Mouse (Mus musculus) kidney, postnatal 14 days (tissue): ENCODE data around the gene 4930503E14Rik.
"Not testable (repeated sequence)": the region's sequence is repeated elsewhere in the genome, so short reads cannot be mapped to it uniquely, and the experiment has no call there.

Experiments
- DNase-seq: peaks from one replicate; pipeline ENCODE4 v3.0.0; 2022; ENCODE audit warnings: mixed read lengths

4930503E14Rik gene

DNA sequence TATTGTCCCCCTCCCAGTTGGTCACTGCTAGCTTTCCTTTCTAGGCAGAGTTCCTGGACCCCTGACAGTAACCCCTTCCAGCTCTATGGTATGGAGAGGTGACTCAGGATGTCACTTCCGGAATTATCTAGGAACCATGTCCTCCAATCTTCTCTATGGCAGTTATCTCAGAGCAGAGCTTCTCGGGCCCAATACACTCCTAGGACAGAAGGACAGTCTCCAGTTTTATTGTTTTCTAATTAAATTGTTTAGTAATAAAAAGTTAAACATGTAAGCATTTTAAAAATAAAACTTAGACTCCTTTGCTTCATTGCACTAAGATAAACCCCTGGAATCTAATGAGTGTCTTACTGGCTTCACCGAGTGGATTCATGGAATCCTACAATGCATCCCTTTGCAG, at the start of gene 4930503E14Rik:
TSS of gene 4930503E14Rik (minus strand) at position 101 of the 400 bp plus-strand sequence.
- DNase-seq, result not testable (repeated sequence)

DNA sequence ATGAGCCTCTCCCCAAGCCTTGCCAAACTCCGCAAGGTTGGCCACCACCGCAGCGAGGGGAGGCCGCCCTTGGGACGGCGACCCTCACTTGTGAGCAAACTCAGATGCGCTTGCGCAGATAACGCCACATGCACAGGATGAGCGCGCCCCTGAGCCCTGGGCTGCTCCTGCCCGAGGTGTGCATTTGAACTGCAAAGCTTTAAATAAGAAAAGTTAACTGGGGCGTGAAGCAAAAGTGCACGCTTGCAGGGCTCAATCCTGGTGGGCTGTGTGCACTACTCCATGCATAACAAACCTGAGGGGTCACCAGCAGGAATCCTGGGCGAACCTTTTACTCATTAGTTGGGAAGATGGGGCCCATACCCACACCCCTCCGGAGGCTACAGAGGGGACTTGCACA, 35.0 kb upstream of the 4930503E14Rik start:
- DNase-seq, result no peak

- DNase-seq, result not testable (repeated sequence)
These were observed 15.7 kb downstream of the 4930503E14Rik start, which contains the start of gene Gm8212 for GRCm38 (mm10) chr14:44197361-44197760. Gene Gm8212, plus strand, starts transcription at chr14:44197661.

DNA sequence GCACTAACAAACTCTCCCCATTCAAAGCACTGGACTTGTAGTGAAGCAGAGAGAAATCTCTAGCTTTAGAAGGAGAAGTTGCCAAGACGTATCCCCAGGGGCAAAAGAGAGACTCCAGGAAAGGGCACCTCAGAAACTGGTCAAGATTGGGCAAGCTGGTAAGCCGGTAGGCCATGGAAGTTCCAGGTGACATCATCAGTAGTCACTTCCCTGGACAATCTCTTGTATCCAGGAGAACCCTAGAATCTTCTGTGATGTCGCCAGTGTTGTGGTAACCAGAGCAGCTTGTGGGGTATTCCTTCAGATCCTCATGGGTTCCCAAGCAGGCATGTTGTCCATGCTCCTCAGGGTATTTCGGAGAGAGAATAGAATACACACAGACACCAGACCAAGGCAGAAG, 89.5 kb downstream of the 4930503E14Rik start, which contains the start of gene Gm3327:
TSS of gene Gm3327 (plus strand) at position 301 of the 400 bp plus-strand sequence.
- not testable (repeated sequence) for DNase-seq
